Mouse (Mus musculus) CD4-positive helper T cell, adult 2 months (primary cell): ENCODE measurements around the gene Bfsp2.
A peak's percentile ranks its signal among the peaks of the same experiment; 100 is the strongest.

Experiments used
- DNase-seq: peaks from one replicate; pipeline ENCODE4 v3.0.0-alpha.2; 2012; ENCODE audit warnings: low read depth, missing footprints, low spot score

The Bfsp2 gene

GRCm38 (mm10) chr9:103485606-103486005 is 5.4 kb upstream of the Bfsp2 start:
- no peak for DNase-seq

GRCm38 (mm10) chr9:103480603-103481220 is 492 bp upstream of the Bfsp2 start:
- no peak for DNase-seq

- DNase-seq, result no peak
These were observed 4.8 kb downstream of the Bfsp2 start for GRCm38 (mm10) chr9:103475414-103475813.

GRCm38 (mm10) chr9:103473915-103474688 is 6.1 kb downstream of the Bfsp2 start:
- DNase-seq, result no peak

- no peak for DNase-seq
These were observed 8.4 kb downstream of the Bfsp2 start for GRCm38 (mm10) chr9:103471784-103472183.

- DNase-seq, result peak; percentile 27
These were observed 10.7 kb downstream of the Bfsp2 start for GRCm38 (mm10) chr9:103469516-103469915.

GRCm38 (mm10) chr9:103468911-103469310 is 11.3 kb downstream of the Bfsp2 start:
- DNase-seq, result no peak

- DNase-seq, result no peak
These were observed 14.5 kb downstream of the Bfsp2 start for GRCm38 (mm10) chr9:103465711-103466220.

- no peak for DNase-seq
These were observed 14.9 kb downstream of the Bfsp2 start for GRCm38 (mm10) chr9:103465293-103465692.

GRCm38 (mm10) chr9:103463833-103464232 is 16.4 kb downstream of the Bfsp2 start:
- no peak for DNase-seq

- DNase-seq, result no peak
These were observed 20.4 kb downstream of the Bfsp2 start for GRCm38 (mm10) chr9:103459839-103460238.

GRCm38 (mm10) chr9:103459307-103459706 is 20.9 kb downstream of the Bfsp2 start:
- no peak for DNase-seq

- DNase-seq, result no peak
These were observed 30.6 kb downstream of the Bfsp2 start for GRCm38 (mm10) chr9:103449651-103450050.

- peak; percentile 47 for DNase-seq
These were observed 31.1 kb downstream of the Bfsp2 start for GRCm38 (mm10) chr9:103449092-103449491.

- DNase-seq, result no peak
These were observed 35.6 kb downstream of the Bfsp2 start for GRCm38 (mm10) chr9:103444656-103445055.

GRCm38 (mm10) chr9:103443824-103444185 is 36.4 kb downstream of the Bfsp2 start:
- DNase-seq, result no peak

GRCm38 (mm10) chr9:103443121-103443823 is 36.9 kb downstream of the Bfsp2 start:
- no peak for DNase-seq

GRCm38 (mm10) chr9:103440597-103440996 is 39.6 kb downstream of the Bfsp2 start:
- DNase-seq, result no peak

GRCm38 (mm10) chr9:103437104-103437503 is 43.1 kb downstream of the Bfsp2 start:
- DNase-seq, result no peak

- peak; percentile 69 for DNase-seq
These were observed 46.1 kb downstream of the Bfsp2 start for GRCm38 (mm10) chr9:103434116-103434515.

- DNase-seq, result peak; percentile 34
These were observed 48.0 kb downstream of the Bfsp2 start for GRCm38 (mm10) chr9:103432122-103432778.

GRCm38 (mm10) chr9:103431718-103432117 is 48.5 kb downstream of the Bfsp2 start:
- no peak for DNase-seq
